Comparison of ENCODE assay signal across 15 mouse cellular contexts in genomic region chr5:135072720-135073119, GRCm38 (mm10). TPM values are rescaled to one million over a fixed set of nuclear protein-coding genes. Genes with fewer than 3 reads are reported as not detected.
"Had no signal": no experiment of that assay in that cellular context is flagged by ENCODE, and none has a peak within 500 bp of the region (broad histone marks: within the 10 kb centered on the region; RNA-seq: fewer than 3 reads in every experiment).

No protein-coding gene starts in this region.

- DNase-seq: kidney, adult 8-10 months; kidney, postnatal 14 days; lung, embryonic 14.5 days; lung, postnatal 10 days; thymus, postnatal 14 days had no signal

- H3K27ac ChIP-seq: limb, embryonic 15.5 days; liver, embryonic 12.5 days; macrophage; midbrain, embryonic 13.5 days; neural tube, embryonic 12.5 days; stomach, postnatal 0 days had no signal

- H3K27me3 ChIP-seq: limb, embryonic 15.5 days; midbrain, embryonic 13.5 days; neural tube, embryonic 12.5 days had no signal

- H3K9ac ChIP-seq: liver, embryonic 12.5 days had no signal

- ATAC-seq: intestine, postnatal 0 days; liver, embryonic 12.5 days; midbrain, embryonic 13.5 days had no signal

- H3K9me3 ChIP-seq: limb, embryonic 15.5 days; liver, embryonic 12.5 days; midbrain, embryonic 13.5 days; neural tube, embryonic 12.5 days had no signal

- H3K4me3 ChIP-seq: limb, embryonic 15.5 days; liver, embryonic 12.5 days; megakaryocyte, embryonic 14.5 days; midbrain, embryonic 13.5 days; neural tube, embryonic 12.5 days had no signal

- H3K4me2 ChIP-seq: liver, embryonic 12.5 days; midbrain, embryonic 13.5 days had no signal

RNA-seq across cellular contexts. Expression of gene Vps37d, which starts 5.3 kb away (rescaled TPM):
- total RNA-seq: monocyte, adult 5-6 weeks; neutrophil, adult 5-6 weeks had no signal
- polyA plus RNA-seq: macrophage had no signal

RNA-seq across cellular contexts. Expression of gene Mlxipl, which starts 17.0 kb away (rescaled TPM):
- total RNA-seq: neutrophil, adult 5-6 weeks had no signal
- polyA plus RNA-seq: macrophage had no signal
